8 mouse cellular contexts compared by ENCODE assay signal in the genomic region with DNA sequence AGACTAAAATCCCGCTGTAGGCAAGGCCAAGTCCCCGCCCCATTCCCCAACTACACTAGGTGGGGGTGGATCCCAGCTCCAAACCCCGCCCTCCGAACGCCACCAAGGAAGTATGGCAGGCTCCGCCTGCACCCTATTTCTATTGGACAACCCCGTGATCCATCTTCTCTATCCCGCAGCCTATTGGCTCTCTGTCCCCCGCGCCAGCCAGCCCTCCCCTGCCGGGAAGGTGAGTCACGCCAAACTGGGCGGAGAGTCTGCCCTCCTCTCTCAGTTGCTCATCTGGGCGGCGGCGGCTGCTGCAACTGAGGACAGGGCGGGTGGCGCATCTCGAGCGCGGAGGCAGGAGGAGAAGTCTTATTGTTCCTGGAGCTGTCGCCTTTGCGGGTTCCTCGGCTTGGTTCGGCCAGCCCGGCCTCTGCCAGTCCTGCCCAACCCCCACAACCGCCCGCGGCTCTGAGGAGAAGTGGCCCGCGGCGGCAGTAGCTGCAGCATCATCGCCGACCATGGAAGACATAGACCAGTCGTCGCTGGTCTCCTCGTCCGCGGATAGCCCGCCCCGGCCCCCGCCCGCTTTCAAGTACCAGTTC. TPM values are rescaled to one million over a fixed set of nuclear protein-coding genes. Genes with fewer than 3 reads are reported as not detected.
DNase-seq lines count a peak whose midpoint lies in the region; ATAC-seq and TF ChIP-seq lines count a peak whose summit lies in the region.

A gene (plus strand): TSS at position 265 of the 590 bp plus-strand sequence.

- no peak; the same call in 1 of the 2 replicates for TF ChIP-seq CTCF in cortical plate, adult 2 months (IDR thresholded peaks at IDR 0.05; ENCODE audit: extremely low read depth, insufficient read depth, low read length)

- ATAC-seq in activated CD4-positive, CD25-positive, alpha-beta regulatory T cell, adult 4 months = peak; percentile 94

- peaks cover 15% of the 10 kb centered on the region for H3K36me3 ChIP-seq in megakaryocyte, embryonic 14.5 days (replicated peaks; ENCODE audit: low read length)

- H3K27me3 ChIP-seq in megakaryocyte, embryonic 14.5 days (replicated peaks) = no peaks in the 10 kb centered on the region

- H3K27ac ChIP-seq in cortical plate, adult 2 months (ENCODE audit: insufficient read depth, low read length) = peak within 1 kb of the TSS; percentile 85

- peak; percentile 96 for TF ChIP-seq POLR2A in cortical plate, adult 2 months (IDR thresholded peaks at IDR 0.05; ENCODE audit: extremely low read depth, insufficient read depth, low read length)

- H3K4me3 ChIP-seq in cortical plate, adult 2 months (ENCODE audit: insufficient read depth, low read length) = peak within 1 kb of the TSS; percentile 72
- H3K4me3 ChIP-seq in megakaryocyte, embryonic 14.5 days (replicated peaks) = peak within 1 kb of the TSS; percentile 97

- no peaks in the 10 kb centered on the region for H3K9me3 ChIP-seq in megakaryocyte, embryonic 14.5 days

- no peaks in the 10 kb centered on the region for H3K4me1 ChIP-seq in cortical plate, adult 2 months (ENCODE audit: control insufficient read depth, insufficient read depth, low read length)
- peaks cover 45% of the 10 kb centered on the region for H3K4me1 ChIP-seq in megakaryocyte, embryonic 14.5 days

- DNase-seq in gastrocnemius, adult 8-10 months (ENCODE audit: low spot score in 2 of 2) = peak; percentile 94 to 98
- DNase-seq in hindlimb bud, embryonic 11.5 days (ENCODE audit: extremely low spot score, low read depth, low spot score) = peak; percentile 82
- DNase-seq in left cerebral cortex, adult 8-10 months (ENCODE audit: low spot score in 2 of 2) = peak; percentile 91 to 98
- DNase-seq in right cerebral cortex, postnatal 10 days (ENCODE audit: low spot score in 2 of 2) = peak; percentile 98 to 99
- peak; percentile 90 for DNase-seq in urinary bladder, postnatal 25 days (ENCODE audit: low spot score)

RNA-seq across cellular contexts. Expression of the gene that starts here (rescaled TPM):
- polyA plus RNA-seq in activated CD4-positive, CD25-positive, alpha-beta regulatory T cell, adult 4 months (2017; shearing (Covaris generic)) = 10 to 100 TPM; 19.4 to 21.9 TPM
- polyA plus RNA-seq in cortical plate, adult 2 months (2012; rRNA removed) = 569 and 594 TPM in 2 replicates
- 100 to 1,000 TPM; 621 to 893 (median 770) TPM for total RNA-seq in gastrocnemius, adult 8-10 months (2022)
- 100 to 1,000 TPM; 641 to 748 (median 678) TPM for total RNA-seq in left cerebral cortex, adult 8-10 months (2022)
- polyA plus RNA-seq in megakaryocyte, embryonic 14.5 days (2012; ENCODE audit: insufficient read depth, low replicate concordance) = 295 and 641 TPM in 2 replicates

Comparison
In these comparisons a context has a peak if more than half of its experiments do, and no peak if none do; other contexts are left out.
1. Peak in every context shown above with its lines: DNase-seq, ATAC-seq, H3K4me3 ChIP-seq and H3K27ac ChIP-seq.
2. RNA of the gene that starts here (polyA plus RNA-seq): 569 to 594 TPM in cortical plate, adult 2 months and 295 to 641 TPM in megakaryocyte, embryonic 14.5 days; 19.4 to 21.9 TPM in activated CD4-positive, CD25-positive, alpha-beta regulatory T cell, adult 4 months; every median in the first group is over 10 times any median in the second.